Mouse (Mus musculus) megakaryocyte progenitor cell, adult 5-6 weeks (primary cell): ENCODE results near the gene Slc43a1. TPM values are rescaled to one million over a fixed set of nuclear protein-coding genes. Genes with fewer than 3 reads are reported as not detected.
A peak's percentile ranks its signal among the peaks of the same experiment; 100 is the strongest.

Experiments
- ATAC-seq: replicated peaks from 2 replicates; pipeline ENCODE4 v1.8.0; 2016; ENCODE audit warnings: mild to moderate bottlenecking, moderate TSS enrichment, inconsistent platforms; ENCODE audit not compliant: poor library complexity
- total RNA-seq, 2 experiments: library from RNA; stranded (forward) in 1 of 2; stranded (reverse) in 1 of 2; fragments of 157-497, 149-512 nt in 1 of 2; fragments of 200-1000 nt in 1 of 2; gene quantifications; 2 replicates each; pipeline versions ENCODE4 v1.2.3 to v1.2.4; 2015 to 2017

The Slc43a1 gene
- total RNA-seq, 2 experiments from 2014 or later: 14.2 to 33.4 TPM

DNA sequence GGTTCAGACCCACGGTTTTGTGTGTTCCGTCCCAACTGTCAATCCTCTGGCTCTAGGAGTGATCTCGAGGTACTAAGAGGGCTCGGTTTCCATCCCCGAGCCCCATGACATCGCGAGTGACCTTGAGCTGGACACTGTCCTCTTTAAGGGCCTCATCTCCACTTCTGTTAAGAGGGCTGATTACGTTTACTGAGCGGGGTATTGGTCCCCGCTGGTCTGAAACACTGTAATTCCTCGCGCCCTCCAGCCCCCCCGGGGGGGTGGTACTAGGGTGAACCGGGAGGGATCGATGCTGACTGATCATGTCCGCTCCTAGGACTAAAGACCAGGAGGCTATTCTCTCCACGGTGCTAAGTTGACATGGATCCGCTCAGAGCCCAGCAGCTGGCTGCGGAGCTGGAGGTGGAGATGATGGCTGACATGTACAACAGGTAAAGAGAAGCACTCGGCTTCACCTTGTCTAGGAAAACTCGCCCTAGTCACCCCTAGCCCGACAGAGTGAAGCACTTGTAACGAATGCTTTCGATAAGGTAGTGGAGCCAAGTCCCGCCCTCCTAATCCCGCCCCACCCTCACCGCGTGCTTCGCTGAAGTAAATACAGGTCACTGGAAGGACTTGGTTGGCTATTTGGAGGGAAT, 11.2 kb upstream of the Slc43a1 start:
- peak; percentile 45 for ATAC-seq

DNA sequence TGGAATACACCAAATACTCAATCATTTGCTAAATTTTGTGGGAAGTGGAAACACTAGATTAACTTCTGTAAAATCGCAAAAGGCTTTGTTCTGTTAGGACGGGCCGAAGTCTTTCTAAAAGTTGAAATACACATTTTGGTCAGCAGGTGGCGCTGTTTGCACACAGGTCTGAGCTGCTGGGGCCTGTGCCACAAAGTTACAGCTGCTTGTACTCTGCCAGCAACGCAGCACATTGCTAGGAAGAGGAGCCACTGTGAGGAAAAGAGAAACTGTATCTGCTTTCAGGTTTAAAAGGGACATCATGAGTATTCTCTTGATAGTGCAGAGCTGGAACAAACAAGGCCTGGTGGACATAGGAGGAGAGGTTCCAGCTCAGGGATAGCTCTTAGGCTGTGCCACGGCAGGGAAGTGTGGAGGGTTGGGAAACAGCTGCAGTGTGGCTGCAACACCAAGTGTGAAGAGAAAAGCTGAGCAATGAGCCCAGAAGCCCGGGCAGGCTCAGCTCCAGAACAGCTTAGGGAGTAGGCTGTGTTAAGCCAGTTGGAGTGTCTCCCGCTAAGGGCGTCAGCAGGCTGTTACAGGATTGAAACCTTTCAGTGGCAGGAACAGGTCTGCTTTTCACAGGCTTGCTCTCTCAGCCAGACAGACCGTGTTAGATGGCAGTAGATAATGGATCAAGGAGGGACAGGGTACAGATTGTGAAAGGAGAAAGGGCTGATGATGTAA, 6.8 kb upstream of the Slc43a1 start:
- ATAC-seq: peak; percentile 64

DNA sequence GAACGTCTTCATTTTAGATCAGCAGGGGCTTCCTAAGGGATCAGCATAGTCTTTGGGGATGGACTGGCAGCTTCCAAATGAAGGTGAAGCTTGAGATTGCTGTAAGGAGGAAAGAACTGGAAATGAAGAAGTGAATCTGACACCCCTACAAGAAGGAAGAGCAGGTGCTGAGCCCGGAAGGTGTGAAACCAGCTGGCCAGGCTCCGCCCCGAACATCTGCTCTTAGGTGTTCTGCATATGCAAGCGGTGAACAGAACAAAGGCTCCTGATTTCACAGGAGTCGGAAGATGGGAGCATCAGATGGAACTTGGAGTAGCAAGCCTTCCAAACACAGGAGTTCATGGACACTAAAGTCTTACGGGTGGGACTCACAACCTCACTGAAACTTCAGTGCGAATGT, 1.5 kb upstream of the Slc43a1 start:
- no peak for ATAC-seq

DNA sequence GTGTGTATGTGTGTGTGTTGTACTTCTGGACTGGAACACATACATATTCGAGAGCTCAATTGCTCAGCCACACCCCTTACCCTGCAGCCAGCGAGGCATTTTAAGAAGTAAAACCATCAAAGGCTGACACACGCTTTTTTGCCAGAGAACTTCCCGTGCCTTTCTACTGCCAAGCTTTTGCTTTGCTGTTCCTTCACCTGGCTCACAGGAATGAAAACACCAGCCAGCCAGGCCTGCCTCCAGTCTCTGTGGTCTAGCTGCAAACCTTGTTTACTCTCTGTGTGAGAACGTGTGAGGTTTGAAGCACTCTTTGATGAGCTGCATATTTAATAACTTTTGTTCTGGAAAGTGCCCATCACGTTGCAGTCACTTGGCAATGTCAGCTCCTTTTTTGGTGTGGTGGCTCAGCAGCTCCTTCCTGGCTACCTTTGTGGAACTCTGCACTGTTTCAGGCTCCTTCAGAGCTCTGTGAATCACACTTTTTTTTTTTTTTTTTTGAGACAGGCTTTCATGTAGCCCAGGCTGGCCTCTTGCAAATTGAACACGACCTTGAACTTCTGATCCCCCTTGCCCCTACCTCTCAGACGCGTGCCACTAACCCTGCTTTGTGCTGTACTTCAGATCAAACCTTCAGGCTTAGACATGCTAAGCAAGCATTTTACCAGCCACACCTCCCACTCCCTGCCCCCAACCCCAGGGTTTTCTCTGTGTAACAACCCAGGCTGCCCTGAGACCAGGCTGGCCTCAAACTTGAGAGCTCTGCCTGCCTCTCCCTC, 645 bp upstream of the Slc43a1 start:
- no peak for ATAC-seq

DNA sequence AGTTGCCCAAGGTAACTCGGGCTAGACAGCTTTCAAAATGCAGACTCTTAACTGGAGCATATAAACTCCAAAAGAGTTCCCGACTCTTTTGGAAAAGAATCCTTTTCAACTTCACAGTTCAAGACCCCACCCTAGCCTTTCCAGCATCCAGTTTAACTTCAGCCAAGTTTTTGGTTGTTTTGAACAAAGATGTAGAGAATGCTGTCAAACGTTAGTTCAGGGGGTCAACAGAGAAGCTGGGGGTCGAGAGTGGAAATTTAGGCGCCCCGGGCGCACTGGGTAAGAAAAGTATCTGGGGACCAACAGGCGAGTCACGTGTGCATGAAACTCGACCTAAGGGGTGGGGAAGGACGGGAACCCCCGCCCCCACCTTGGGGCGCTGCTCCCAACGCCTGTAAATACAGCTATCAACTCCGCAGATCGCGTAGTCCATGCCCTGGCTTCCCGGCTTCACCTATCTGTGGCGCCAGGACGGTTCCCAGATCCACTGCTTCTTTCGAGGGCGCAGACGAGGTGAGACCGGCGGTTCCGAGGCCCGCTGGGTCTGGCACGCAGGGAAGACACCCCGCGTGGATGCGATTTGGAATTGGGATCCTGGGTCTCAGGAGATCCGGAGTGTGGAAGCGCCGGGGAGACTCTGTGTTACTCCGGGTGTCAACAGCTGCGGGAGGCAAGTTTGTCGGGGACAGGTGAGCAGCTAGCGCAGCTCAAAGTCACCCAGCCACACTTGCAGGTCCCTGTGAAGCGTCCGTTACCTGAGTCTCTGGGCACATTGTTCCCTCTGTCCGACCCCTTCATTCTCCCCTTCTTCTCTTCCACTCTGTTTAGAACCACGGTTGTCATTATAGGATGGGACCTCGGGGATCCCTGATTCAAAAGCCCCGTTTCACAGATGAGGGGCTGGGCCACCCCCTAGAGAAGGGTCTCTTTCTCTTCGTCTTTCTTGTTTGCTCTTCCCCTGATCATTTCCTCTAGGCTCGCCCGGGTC, 637 bp downstream of the Slc43a1 start:
- peak; percentile 12; the same call in 1 of the 2 replicates for ATAC-seq

DNA sequence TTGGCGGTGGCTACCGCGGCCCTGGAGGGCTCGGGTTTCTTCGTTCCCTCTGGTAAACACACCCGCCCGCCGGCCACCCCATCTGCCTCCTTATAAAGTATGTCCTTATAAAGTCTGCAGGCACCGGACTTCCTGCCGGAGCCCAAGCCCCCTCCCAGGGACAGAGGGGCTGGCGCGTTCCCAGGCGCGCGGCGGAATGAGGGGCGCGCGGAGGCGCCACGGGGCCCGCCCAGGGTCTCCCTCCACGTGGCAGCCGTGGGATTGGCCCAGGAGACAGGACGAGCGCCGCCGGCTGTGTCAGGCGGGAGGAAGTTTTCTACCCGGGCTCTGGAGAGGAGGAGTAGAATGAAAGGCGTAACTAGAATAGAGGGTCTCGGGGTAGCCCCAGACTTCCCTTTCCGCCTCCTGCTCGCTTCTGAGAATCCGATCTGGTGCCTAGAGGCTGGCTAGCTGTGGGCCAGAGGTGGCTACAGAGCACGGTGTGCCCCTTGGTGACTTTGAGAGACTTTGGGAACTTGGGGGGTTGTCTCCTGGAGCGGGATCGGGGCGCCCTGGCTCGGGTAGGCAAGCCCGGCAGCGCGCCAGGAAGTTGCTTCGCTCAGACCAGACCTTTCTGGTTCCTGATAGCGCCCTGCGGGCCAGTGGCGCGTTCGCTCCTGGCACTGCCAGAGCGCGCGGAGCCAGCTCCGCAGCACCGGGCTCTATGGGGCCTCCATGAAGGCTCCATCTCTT, 1.5 kb downstream of the Slc43a1 start:
- ATAC-seq: peak; percentile 57

DNA sequence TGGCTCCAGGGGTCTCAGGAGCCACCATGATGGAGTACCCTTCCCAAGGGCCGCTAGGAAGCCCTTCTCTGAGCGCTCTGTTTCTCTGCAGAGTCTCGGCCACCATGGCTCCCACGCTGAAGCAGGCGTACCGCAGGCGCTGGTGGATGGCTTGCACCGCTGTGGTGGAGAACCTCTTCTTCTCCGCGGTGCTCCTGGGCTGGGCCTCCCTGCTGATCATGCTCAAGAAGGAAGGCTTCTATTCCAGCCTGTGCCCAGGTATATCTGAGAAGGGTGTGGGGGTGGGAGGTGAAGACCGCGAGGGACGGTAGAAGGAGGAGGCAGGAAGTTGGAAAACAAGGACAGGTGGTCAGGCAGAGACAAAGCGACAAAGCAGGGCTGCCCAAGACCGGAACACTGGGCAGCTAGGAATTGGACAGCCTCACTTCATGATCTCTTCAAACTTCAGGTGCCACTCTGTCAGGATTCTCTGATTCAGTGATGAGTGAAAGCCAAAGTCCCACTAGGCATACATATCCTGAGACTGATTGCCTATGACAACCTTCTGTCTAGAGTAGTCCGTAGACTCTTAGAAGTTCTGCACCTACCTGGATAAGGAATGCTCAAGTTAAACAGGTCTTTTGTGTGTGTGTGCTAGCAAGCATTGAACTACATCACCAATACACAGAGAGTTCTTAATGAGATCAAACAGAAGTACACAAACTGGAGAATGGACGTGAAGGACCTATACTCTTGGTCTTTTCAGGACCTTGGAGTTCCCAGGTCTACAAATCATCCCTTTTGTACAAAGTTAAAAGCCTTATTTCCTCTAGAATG, 2.3 kb downstream of the Slc43a1 start:
- ATAC-seq: peak; percentile 3; the same call in 1 of the 2 replicates

DNA sequence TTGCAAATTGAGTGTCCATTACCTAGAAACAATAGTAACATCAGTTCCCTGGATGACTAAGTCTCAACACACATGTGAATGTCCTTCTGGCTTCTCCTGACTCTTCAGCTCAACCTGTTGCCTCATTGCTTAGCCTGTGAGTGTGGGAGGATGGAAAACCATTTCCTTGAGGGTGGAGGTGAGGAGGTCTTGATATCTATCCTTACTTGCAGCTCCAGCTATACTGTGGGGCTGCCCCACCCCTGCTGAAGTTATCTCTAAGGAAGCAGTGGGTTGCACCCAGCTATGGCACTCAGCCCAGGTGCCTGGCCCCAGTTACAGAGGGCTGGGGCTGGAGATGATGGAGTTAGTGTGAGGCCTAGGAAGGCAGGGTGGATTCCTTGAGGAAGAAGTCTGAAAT, 3.3 kb downstream of the Slc43a1 start:
- peak; percentile 69 for ATAC-seq

DNA sequence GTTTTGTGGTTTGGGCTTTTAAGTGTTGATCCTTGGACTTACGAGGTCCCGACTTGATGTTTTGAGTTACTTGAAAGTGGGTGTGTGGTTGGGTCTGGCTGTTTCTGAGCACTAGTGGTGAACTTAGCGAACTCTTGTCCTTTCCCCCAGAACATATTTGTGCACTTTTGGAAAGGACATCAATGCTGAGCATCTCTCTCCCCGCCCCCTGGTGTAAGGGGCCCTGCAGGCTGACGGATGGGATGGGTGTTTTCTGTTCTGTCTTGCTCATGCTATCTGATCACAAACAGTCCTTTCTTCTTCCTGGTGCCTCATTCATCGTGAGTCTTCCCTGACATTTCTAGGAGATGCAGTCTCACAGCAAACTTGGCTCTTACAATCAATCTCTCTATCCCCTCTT, 5.0 kb downstream of the Slc43a1 start:
- no peak for ATAC-seq

DNA sequence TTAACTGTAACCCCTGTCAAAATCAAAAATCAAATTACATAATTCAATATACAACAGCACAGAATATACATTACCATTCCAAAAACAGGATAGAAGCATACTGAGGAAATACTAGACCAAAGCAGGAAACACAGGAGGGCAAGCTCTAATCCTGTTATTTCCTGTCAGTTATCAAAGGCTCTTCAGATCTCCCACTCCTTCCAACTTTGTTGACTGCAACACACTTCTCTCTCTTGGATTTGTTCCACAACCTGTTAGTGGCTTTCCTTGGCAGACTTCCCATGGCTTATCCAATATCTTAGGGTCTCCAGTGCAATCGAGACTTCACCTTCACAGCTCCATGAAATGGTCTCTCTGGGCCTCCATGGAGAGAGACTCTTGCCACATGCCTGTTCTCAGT, 6.6 kb downstream of the Slc43a1 start:
- ATAC-seq: no peak

DNA sequence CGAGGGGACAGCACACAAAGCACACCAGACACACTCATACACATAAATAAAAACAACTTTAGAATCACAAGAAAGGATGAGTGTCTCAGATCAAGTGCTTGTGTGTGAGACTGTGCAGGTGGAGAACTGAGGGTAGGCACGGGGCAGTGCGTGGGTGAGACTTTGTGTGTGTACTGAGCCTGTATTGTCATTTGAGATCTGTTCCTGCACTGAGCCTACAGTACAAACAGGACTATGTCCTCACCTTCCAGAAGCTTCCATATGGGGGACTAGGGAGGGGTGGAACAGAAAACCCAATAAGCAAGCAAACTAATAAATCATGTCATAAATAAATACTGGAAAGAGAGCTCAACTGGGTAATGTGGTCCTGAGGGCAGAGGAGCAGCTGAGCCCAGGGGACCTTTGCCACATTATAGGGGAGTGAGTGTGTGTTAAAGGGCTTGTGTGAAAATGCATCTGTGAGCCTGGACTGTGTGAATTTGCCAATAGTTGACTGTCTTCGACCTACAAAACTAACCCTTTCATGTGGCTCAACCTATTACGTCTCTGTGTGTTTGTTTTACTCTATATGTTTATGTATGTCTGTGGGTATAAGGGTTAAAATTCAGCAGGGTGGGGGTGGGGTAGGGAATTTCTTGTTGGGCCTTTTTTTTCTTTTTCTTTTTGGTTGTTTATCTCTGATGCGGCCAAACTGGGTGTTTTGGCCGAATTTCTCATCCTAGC, 11.9 kb downstream of the Slc43a1 start:
- ATAC-seq: no peak

DNA sequence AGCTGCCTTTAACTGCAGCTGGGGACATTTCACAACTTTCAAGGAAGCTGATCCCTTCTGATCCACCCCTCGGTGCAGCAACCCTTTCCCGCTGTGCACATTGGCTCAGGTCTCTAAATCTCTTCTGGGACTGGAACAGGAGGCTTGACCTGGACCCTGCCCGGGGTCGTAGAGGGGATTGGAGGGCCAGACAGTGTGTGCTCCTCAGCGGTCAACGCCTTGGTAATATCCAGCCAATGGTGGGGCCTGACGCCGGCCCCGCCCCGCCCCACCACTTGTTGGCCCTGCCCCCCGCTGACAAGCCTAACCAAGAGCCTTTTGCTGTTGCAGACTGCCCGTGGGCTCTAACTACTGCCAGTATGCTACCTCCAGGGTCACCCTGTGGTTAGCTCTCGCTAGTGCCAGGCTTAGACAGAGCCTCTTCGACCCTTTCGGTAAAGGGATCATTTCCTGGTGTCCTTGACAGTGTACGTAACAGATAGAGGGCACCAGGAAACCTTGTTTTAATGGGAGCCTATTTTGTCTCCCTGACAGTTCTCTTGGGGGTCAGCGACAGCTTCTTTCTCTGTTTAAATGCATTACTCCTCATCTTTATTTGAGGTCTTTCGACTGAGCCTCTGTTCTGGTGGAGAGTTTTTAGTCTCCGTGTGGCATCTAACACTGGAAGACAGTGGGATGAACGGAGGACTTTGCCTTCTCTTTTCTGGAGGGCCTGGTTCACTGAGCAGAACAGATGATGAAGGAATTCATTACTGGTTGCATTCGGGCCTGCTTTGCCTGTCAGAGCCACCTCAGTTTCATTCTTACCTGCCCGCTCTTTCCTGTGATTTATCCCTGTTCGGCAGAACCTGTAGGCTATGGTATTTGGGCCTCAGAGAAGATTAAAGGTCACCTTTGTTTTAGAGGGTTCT, 12.7 kb downstream of the Slc43a1 start:
- no peak for ATAC-seq

DNA sequence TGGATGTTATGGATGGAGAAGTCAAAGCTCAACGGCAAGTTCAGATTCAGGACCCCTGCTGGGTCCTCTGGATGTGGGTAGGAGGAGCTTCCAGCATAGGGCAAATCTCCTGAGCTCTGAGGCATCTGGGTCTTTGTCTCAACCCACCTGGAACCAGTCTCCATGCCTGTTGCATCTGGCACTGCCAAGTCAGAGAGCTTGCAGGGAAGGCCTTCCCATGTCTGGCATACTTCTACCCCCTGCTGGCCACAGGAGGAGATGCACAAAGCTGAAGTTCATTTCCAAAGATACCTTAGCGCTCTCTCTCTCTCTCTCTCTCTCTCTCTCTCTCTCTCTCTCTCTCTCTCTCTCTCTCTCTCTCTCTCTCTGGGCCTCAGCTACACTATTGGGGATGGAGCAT, 17.1 kb downstream of the Slc43a1 start:
- ATAC-seq: peak; percentile 92

DNA sequence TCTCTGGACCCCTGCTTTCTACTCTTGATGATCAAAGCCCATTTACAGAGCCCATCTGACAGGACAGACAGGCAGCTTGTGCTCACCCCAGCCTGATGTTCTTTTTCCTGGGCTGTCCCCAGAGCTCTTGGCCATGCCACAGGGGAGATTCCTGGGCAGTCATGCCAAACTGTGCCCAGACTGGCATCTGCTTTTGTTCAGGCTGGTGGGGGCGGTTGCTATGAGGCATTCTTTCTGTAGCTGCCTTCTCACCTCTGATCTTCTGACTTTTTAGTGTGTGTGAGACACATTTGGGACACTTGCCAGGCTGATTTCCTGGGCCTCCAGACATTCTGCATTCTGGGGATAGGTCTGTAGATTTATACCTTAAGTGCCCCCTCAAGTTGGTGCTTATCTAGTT, 19.9 kb downstream of the Slc43a1 start:
- ATAC-seq: no peak

DNA sequence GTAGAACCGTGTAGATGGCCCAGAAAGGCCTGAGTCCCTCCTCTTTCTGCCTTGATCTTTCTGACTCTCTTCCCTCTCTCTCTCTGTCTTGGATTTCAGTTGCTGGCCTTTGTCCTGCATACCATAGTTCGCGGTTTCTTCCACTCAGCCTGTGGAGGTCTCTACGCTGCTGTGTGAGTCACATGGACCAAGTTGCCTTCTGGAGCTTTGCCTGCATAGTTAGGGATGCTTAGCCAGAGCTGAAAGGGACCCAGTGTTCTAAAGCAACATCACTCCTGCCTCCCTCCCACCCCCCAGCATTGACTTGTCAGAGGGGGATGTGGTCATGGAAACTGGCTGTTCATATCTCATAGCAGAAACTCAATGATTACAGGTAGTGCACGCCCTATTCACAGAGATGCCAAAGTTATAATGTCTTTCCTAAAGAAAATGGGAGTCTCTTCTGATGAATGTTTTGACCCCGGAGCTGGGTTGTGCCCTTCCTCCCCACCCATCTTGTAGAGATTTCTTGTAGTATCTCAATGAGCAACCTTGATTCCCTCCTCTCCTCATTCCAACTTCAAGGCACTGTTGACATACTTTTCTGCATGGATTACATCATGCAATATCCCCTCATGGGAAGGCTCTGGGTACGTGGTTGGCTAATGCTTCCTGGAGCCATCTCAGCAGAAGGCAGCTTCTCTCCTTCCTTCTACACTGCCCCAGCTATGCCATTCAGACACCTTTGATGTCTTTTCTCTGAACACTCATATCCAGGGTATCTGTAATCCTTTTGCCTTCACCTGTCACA, 21.5 kb downstream of the Slc43a1 start:
- ATAC-seq: no peak

DNA sequence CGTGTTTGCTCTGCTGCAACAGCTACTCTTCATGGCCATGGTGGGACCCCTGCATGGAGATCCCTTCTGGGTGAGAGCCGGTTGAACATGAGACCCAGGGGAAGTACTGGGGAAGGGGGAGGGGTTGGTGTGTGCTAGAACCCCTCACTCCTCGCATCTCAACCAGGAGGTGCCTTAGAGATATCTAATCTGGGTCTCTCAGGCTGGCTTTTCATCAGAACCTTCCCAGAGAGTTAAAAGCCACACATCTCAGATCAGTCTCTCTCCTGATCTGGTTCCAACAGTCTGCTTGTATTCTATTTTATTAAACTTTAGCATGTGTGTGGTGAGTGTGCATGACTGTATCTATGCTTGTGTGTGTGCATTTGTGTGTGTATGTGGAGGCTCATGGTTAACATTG, 22.8 kb downstream of the Slc43a1 start:
- no peak for ATAC-seq

DNA sequence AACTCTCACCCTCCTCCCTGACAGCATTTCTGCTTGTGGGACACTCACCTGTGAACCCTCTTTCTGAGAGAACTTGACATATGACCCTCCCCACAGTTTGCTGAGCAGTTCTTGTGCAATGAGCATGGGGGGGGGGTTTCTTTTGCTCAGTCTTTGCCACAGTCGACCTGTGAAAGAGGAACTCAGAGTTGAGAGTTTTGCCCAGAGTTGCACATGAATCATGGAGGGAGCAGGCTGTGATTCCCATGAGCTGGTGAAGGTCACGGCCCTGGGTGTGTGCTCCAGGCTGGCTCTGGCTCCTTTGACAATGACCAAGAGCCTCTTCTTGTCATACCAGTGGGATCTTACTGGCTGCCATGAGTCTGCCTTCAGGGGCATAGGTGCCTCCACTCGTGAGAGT, 23.6 kb downstream of the Slc43a1 start:
- ATAC-seq: peak; percentile 40
